Mouse (Mus musculus): ENCODE measurements around the gene Wrnip1. TPM values are rescaled to one million over a fixed set of nuclear protein-coding genes. Genes with fewer than 3 reads are reported as not detected.

Wrnip1 gene
- polyA plus RNA-seq, 1 experiment from 2014 or later: 19.0 TPM

DNA sequence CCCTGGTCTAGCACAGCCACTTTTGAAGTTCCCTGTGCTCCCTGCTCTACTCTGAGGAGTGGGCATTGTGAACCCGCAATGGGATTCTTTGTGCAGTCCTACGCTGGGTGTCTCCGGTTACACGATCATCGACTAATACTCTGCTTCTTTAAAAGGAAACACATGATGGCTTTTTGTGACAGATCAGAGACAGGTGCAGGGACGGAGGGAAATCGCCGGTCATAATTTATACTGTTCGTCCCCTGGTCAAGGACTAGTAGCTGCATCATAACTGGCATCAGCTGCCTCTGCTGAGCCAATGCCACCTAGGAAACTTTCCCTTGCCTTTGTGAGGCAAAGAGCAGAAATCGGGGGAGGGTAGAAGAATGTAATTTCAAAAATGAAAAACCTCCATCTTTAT, 25.5 kb upstream of the Wrnip1 start:
- H3K9ac ChIP-seq (ENCODE audit: low read depth, low read length): no peak overlapping the region
- H3K4me3 ChIP-seq (ENCODE audit: low read length): no peak overlapping the region
- no peaks in the 10 kb centered on the region for H3K27me3 ChIP-seq (ENCODE audit: control insufficient read depth, insufficient read depth, low read length)
- H3K4me1 ChIP-seq (ENCODE audit: control insufficient read depth, insufficient read depth, low read length): 0 out of 2 replicates have a peak, but pooled peaks cover 3% of the 10 kb centered on the region
- no peaks in the 10 kb centered on the region for H3K36me3 ChIP-seq (ENCODE audit: control insufficient read depth, insufficient read depth, low read length)
- ATAC-seq (ENCODE audit: low FRiP score, low TSS enrichment): no peak
- H3K9me3 ChIP-seq (ENCODE audit: control insufficient read depth, low read length): no peaks in the 10 kb centered on the region
- WGBS: 82% methylated on average over 10 of the region's 10 CpGs
- H3K4me2 ChIP-seq (replicated peaks; ENCODE audit: low read depth, low read length): no peak overlapping the region
- no peak overlapping the region for H3K27ac ChIP-seq (ENCODE audit: low read depth, low read length)

DNA sequence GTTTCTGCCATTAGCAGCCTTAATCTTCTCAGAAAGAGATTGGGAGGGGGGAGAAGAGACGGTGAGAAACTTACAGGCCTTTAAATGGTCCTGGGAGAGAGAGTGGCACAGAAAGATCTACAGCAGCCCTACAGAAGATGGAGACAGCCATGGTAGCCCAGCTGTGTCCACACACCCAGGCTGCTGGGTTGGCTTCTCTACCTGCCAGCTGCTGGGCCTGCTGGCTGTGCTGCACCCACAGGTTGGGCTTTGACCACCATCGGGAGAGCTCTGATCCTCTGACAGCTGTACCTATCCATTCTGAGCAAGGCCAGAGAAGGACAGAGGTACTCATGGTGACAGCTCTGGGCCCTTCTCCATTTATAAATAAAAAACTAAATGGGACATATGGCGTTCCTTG, 23.0 kb upstream of the Wrnip1 start:
- Histone ChIP-seq H3K4me2 (replicated peaks; ENCODE audit: low read depth, low read length) (no peak overlapping the region), H3K9ac (ENCODE audit: low read depth, low read length) (no peak overlapping the region), H3K36me3 (ENCODE audit: control insufficient read depth, insufficient read depth, low read length) (no peaks in the 10 kb centered on the region), H3K9me3 (ENCODE audit: control insufficient read depth, low read length) (no peaks in the 10 kb centered on the region), H3K4me3 (ENCODE audit: low read length) (no peak overlapping the region), H3K27me3 (ENCODE audit: control insufficient read depth, insufficient read depth, low read length) (no peaks in the 10 kb centered on the region), H3K27ac (ENCODE audit: low read depth, low read length) (no peak overlapping the region), H3K4me1 (ENCODE audit: control insufficient read depth, insufficient read depth, low read length) (0 out of 2 replicates have a peak, but pooled peaks cover 3% of the 10 kb centered on the region)
- WGBS: 64% methylated on average over 3 of the region's 3 CpGs
- no peak for ATAC-seq (ENCODE audit: low FRiP score, low TSS enrichment)

DNA sequence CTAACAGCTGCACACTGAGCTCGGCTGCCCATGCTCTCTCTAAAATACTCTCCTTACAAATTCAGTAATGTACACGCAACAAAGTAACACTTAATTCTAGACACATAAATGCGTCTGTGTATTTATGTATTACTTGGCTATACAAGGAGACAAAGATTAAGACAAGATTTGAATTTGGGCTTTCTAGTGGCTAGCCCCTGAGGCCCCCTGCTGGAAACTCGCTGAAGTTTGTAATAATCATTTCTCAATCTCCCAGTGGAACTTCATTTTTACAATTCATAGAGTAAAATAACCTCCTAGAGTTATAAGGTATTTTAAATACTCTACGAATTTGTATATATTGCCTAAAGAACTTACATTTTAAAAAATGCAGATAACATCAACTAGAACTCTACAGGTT, 18.8 kb upstream of the Wrnip1 start:
- no peak overlapping the region for H3K4me3 ChIP-seq (ENCODE audit: low read length)
- H3K27me3 ChIP-seq (ENCODE audit: control insufficient read depth, insufficient read depth, low read length): no peaks in the 10 kb centered on the region
- no peaks in the 10 kb centered on the region for H3K36me3 ChIP-seq (ENCODE audit: control insufficient read depth, insufficient read depth, low read length)
- no peaks in the 10 kb centered on the region for H3K9me3 ChIP-seq (ENCODE audit: control insufficient read depth, low read length)
- H3K4me1 ChIP-seq (ENCODE audit: control insufficient read depth, insufficient read depth, low read length): 0 out of 2 replicates have a peak, but pooled peaks cover 3% of the 10 kb centered on the region
- 61% methylated on average over 5 of the region's 5 CpGs for WGBS
- no peak for ATAC-seq (ENCODE audit: low FRiP score, low TSS enrichment)
- no peak overlapping the region for H3K9ac ChIP-seq (ENCODE audit: low read depth, low read length)
- H3K27ac ChIP-seq (ENCODE audit: low read depth, low read length): no peak overlapping the region
- no peak overlapping the region for H3K4me2 ChIP-seq (replicated peaks; ENCODE audit: low read depth, low read length)

GRCm38 (mm10) chr13:32783816-32784215, 18.0 kb upstream of the Wrnip1 start, which contains the start of gene Mylk4:
Gene Mylk4 (minus strand): TSS chr13:32783954.
- H3K27ac ChIP-seq (ENCODE audit: low read depth, low read length): no peak within 1 kb of the TSS
- no peak within 1 kb of the TSS for H3K4me3 ChIP-seq (ENCODE audit: low read length)
- no peak within 1 kb of the TSS for H3K9ac ChIP-seq (ENCODE audit: low read depth, low read length)
- no peak for ATAC-seq (ENCODE audit: low FRiP score, low TSS enrichment)
- WGBS: 84% methylated on average over 8 of the region's 8 CpGs
- H3K4me2 ChIP-seq (replicated peaks; ENCODE audit: low read depth, low read length): no peak within 1 kb of the TSS
- H3K9me3 ChIP-seq (ENCODE audit: control insufficient read depth, low read length): no peaks in the 10 kb centered on the region
- no peaks in the 10 kb centered on the region for H3K36me3 ChIP-seq (ENCODE audit: control insufficient read depth, insufficient read depth, low read length)
- H3K4me1 ChIP-seq (ENCODE audit: control insufficient read depth, insufficient read depth, low read length): 0 out of 2 replicates have a peak, but pooled peaks cover 2% of the 10 kb centered on the region
- no peaks in the 10 kb centered on the region for H3K27me3 ChIP-seq (ENCODE audit: control insufficient read depth, insufficient read depth, low read length)

GRCm38 (mm10) chr13:32787584-32787983, 14.3 kb upstream of the Wrnip1 start:
- Histone ChIP-seq H3K9me3 (ENCODE audit: control insufficient read depth, low read length) (no peaks in the 10 kb centered on the region), H3K36me3 (ENCODE audit: control insufficient read depth, insufficient read depth, low read length) (no peaks in the 10 kb centered on the region), H3K27me3 (ENCODE audit: control insufficient read depth, insufficient read depth, low read length) (no peaks in the 10 kb centered on the region), H3K4me2 (replicated peaks; ENCODE audit: low read depth, low read length) (no peak overlapping the region), H3K4me3 (ENCODE audit: low read length) (no peak overlapping the region), H3K4me1 (ENCODE audit: control insufficient read depth, insufficient read depth, low read length) (no peaks in the 10 kb centered on the region), H3K9ac (ENCODE audit: low read depth, low read length) (no peak overlapping the region), H3K27ac (ENCODE audit: low read depth, low read length) (no peak overlapping the region)
- no peak for ATAC-seq (ENCODE audit: low FRiP score, low TSS enrichment)
- WGBS: 78% methylated on average over 2 of the region's 2 CpGs

- ATAC-seq (ENCODE audit: low FRiP score, low TSS enrichment): no peak
- no peak overlapping the region for H3K9ac ChIP-seq (ENCODE audit: low read depth, low read length)
- H3K4me1 ChIP-seq (ENCODE audit: control insufficient read depth, insufficient read depth, low read length): no peaks in the 10 kb centered on the region
- H3K27ac ChIP-seq (ENCODE audit: low read depth, low read length): no peak overlapping the region
- no peak overlapping the region for H3K4me2 ChIP-seq (replicated peaks; ENCODE audit: low read depth, low read length)
- WGBS: 83% methylated on average over 4 of the region's 4 CpGs
- no peaks in the 10 kb centered on the region for H3K9me3 ChIP-seq (ENCODE audit: control insufficient read depth, low read length)
- no peaks in the 10 kb centered on the region for H3K27me3 ChIP-seq (ENCODE audit: control insufficient read depth, insufficient read depth, low read length)
- no peaks in the 10 kb centered on the region for H3K36me3 ChIP-seq (ENCODE audit: control insufficient read depth, insufficient read depth, low read length)
- no peak overlapping the region for H3K4me3 ChIP-seq (ENCODE audit: low read length)
Measured at GRCm38 (mm10) chr13:32789781-32790180, 12.1 kb upstream of the Wrnip1 start.

GRCm38 (mm10) chr13:32794619-32795018, 7.2 kb upstream of the Wrnip1 start:
- H3K4me1 ChIP-seq (ENCODE audit: control insufficient read depth, insufficient read depth, low read length): no peaks in the 10 kb centered on the region
- no peaks in the 10 kb centered on the region for H3K36me3 ChIP-seq (ENCODE audit: control insufficient read depth, insufficient read depth, low read length)
- H3K9ac ChIP-seq (ENCODE audit: low read depth, low read length): no peak overlapping the region
- ATAC-seq (ENCODE audit: low FRiP score, low TSS enrichment): no peak; the same call in 1 of the 2 replicates
- 77% methylated on average over 2 of the region's 2 CpGs for WGBS
- no peak overlapping the region for H3K4me2 ChIP-seq (replicated peaks; ENCODE audit: low read depth, low read length)
- H3K27ac ChIP-seq (ENCODE audit: low read depth, low read length): no peak overlapping the region
- H3K4me3 ChIP-seq (ENCODE audit: low read length): no peak overlapping the region
- H3K27me3 ChIP-seq (ENCODE audit: control insufficient read depth, insufficient read depth, low read length): no peaks in the 10 kb centered on the region
- no peaks in the 10 kb centered on the region for H3K9me3 ChIP-seq (ENCODE audit: control insufficient read depth, low read length)

GRCm38 (mm10) chr13:32795166-32795565, 6.7 kb upstream of the Wrnip1 start:
- Histone ChIP-seq H3K4me2 (replicated peaks; ENCODE audit: low read depth, low read length) (no peak overlapping the region), H3K9me3 (ENCODE audit: control insufficient read depth, low read length) (no peaks in the 10 kb centered on the region), H3K27ac (ENCODE audit: low read depth, low read length) (no peak overlapping the region), H3K4me3 (ENCODE audit: low read length) (no peak overlapping the region), H3K36me3 (ENCODE audit: control insufficient read depth, insufficient read depth, low read length) (no peaks in the 10 kb centered on the region), H3K4me1 (ENCODE audit: control insufficient read depth, insufficient read depth, low read length) (no peaks in the 10 kb centered on the region), H3K27me3 (ENCODE audit: control insufficient read depth, insufficient read depth, low read length) (no peaks in the 10 kb centered on the region), H3K9ac (ENCODE audit: low read depth, low read length) (no peak overlapping the region)
- 88% methylated on average over 5 of the region's 5 CpGs for WGBS
- no peak for ATAC-seq (ENCODE audit: low FRiP score, low TSS enrichment)

- H3K27me3 ChIP-seq (ENCODE audit: control insufficient read depth, insufficient read depth, low read length): no peaks in the 10 kb centered on the region
- no peak overlapping the region for H3K9ac ChIP-seq (ENCODE audit: low read depth, low read length)
- H3K4me3 ChIP-seq (ENCODE audit: low read length): no peak overlapping the region
- no peak overlapping the region for H3K27ac ChIP-seq (ENCODE audit: low read depth, low read length)
- H3K4me2 ChIP-seq (replicated peaks; ENCODE audit: low read depth, low read length): no peak overlapping the region
- whole genome bisulfite sequencing: 82% methylated on average over 1 of the region's 1 CpGs
- no peaks in the 10 kb centered on the region for H3K9me3 ChIP-seq (ENCODE audit: control insufficient read depth, low read length)
- no peak for ATAC-seq (ENCODE audit: low FRiP score, low TSS enrichment)
- no peaks in the 10 kb centered on the region for H3K4me1 ChIP-seq (ENCODE audit: control insufficient read depth, insufficient read depth, low read length)
- H3K36me3 ChIP-seq (ENCODE audit: control insufficient read depth, insufficient read depth, low read length): no peaks in the 10 kb centered on the region
Measured at GRCm38 (mm10) chr13:32797085-32797484, 4.8 kb upstream of the Wrnip1 start.

Measured in kidney, embryonic 14.5 days (tissue).